Mouse (Mus musculus) lung, postnatal 0 days (tissue): ENCODE results near the gene 4931417E11Rik.

Experiments used
- CTCF ChIP-seq: IDR thresholded peaks from 2 replicates; pipeline ENCODE4 v1.5.1; 2016; ENCODE audit warnings: antibody characterized with exemption, mild to moderate bottlenecking
- EP300 ChIP-seq: IDR thresholded peaks from 2 replicates; pipeline ENCODE4 v1.6.1; 2016; ENCODE audit warnings: antibody characterized with exemption, mild to moderate bottlenecking, control low read depth

DNA sequence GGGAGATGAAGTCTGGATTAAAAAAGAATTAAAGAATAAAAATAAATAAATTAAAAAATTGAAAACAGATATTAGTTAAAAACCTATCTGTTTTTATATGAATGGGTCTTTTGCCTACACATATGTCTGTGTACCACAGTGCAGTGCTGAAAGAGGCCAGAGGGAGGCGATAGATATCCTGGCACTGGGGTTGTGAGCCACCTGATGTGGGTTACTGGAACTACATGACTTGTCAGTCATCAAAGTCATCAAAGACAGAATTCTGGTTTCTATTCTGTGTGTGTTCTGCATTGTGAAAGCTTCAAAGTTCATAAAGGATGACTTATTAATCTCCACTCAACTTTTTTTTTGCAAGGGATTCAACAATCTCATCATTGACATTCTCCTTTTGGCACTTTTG lies 43.4 kb upstream of the 4931417E11Rik start:
- TF ChIP-seq EP300 = no peak
- peak; percentile 42 for TF ChIP-seq CTCF
